Mouse (Mus musculus) heart, postnatal 0 days (tissue): ENCODE measurements around the gene Gins2. TPM values are rescaled to one million over a fixed set of nuclear protein-coding genes. Genes with fewer than 3 reads are reported as not detected.

Experiments used
- ATAC-seq: fragments of 200-750 bp; cut with Nextera tagmentation; 2 replicates; pipeline ENCODE4 v1.8.0; 2017; ENCODE audit warnings: low read depth, moderate number of reproducible peaks, moderate library complexity; ENCODE audit not compliant: insufficient read depth
- DNase-seq: peaks from one replicate; pipeline ENCODE4 v3.0.0-alpha.2; 2016; ENCODE audit warnings: low spot score
- H3K27ac ChIP-seq: fragments of 300-500 bp; sonication (generic); 2 replicates; pipeline ENCODE4 v1.5.1; 2014; ENCODE audit warnings: low read depth, mild to moderate bottlenecking
- H3K27me3 ChIP-seq: fragments of 300-500 bp; sonication (generic); 2 replicates; pipeline ENCODE4 v1.6.1; 2014; ENCODE audit warnings: low read length, mixed read lengths; ENCODE audit not compliant: control insufficient read depth, insufficient read depth
- H3K36me3 ChIP-seq: fragments of 300-500 bp; sonication (generic); replicated peaks from 2 replicates; pipeline ENCODE4 v1.6.1; 2014; ENCODE audit warnings: low read length, mixed read lengths; ENCODE audit not compliant: control insufficient read depth, insufficient read depth
- H3K4me1 ChIP-seq: fragments of 300-500 bp; sonication (generic); 2 replicates; pipeline ENCODE4 v1.6.1; 2014; ENCODE audit warnings: antibody characterized with exemption; ENCODE audit not compliant: control insufficient read depth, insufficient read depth
- H3K4me2 ChIP-seq: fragments of 300-500 bp; sonication (generic); 2 replicates; pipeline ENCODE4 v1.6.1; 2014; ENCODE audit warnings: low read depth, mild to moderate bottlenecking, low read length, moderate library complexity
- H3K4me3 ChIP-seq: fragments of 300-500 bp; sonication (generic); 2 replicates; pipeline ENCODE4 v1.5.1; 2014; ENCODE audit warnings: low read depth, low read length
- H3K9ac ChIP-seq: fragments of 300-500 bp; sonication (generic); replicated peaks from 2 replicates; pipeline ENCODE4 v1.6.1; 2014; ENCODE audit warnings: low read depth, low read length, mixed read lengths
- H3K9me3 ChIP-seq: fragments of 300-500 bp; sonication (generic); replicated peaks from 2 replicates; pipeline ENCODE4 v1.6.1; 2016; ENCODE audit warnings: low read length; ENCODE audit not compliant: control insufficient read depth
- CTCF ChIP-seq: IDR thresholded peaks from 2 replicates; pipeline ENCODE4 v1.5.1; 2016; ENCODE audit warnings: antibody characterized with exemption, control low read depth, low read depth
- EP300 ChIP-seq: IDR thresholded peaks from 2 replicates; pipeline ENCODE4 v1.6.1; 2016; ENCODE audit warnings: antibody characterized with exemption, low read depth
- WGBS: fragments of 180-500 bp; shearing (Covaris S2); extraction: QIAGEN DNeasy Blood & Tissue Kit; methylation state at CpG from one replicate; pipeline ENCODE4 v1.1.7; 2014; 5-methylcytosine and 5-hydroxymethylcytosine counted together
- polyA plus RNA-seq: library from polyadenylated mRNA; unstranded; fragments of >200 nt; fragmentation: Nextera tagmentation; extraction: Ambion mirVana; gene quantifications from 2 replicates; pipeline ENCODE4 v1.2.1, GENCODE M21; 2015
- total RNA-seq: library from RNA; depleted of rRNA; stranded (reverse); fragments of >200 nt; gene quantifications from 2 replicates; pipeline ENCODE4 v1.2.3, GENCODE M21; 2014; ENCODE audit warnings: low replicate concordance

Gins2 gene
- total and polyA plus RNA-seq, 2 experiments from 2014 or later, result 19.3 to 52.1 TPM

DNA sequence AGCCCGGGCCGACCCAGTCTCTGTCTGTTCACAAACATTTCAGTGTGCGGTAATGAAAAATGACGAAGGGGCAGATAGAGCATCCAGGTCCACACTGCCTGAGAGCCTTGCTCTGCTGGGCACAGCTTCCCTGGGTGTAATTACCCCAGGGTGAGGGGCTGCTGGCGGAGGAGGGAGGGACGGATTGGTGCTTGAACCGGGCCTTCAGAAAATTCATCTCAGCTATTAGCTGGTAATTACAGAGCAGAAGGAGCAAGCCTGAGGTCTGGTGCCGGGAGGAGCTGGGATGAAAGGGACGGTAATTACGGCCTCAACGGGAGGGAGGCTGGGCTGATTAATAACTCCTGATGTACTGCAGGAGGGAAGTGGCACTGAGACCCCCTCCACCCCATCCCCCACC is 39.2 kb downstream of the Gins2 start:
- no peak for TF ChIP-seq EP300
- no peak for TF ChIP-seq CTCF
- DNase-seq (no peak), ATAC-seq (no peak; the same call in 1 of the 2 replicates)
- H3K27me3 ChIP-seq, result no peaks in the 10 kb centered on the region
- no peaks in the 10 kb centered on the region; the same call in 1 of the 2 replicates for H3K36me3 ChIP-seq
- 47% methylated on average over 11 of the region's 11 CpGs for WGBS
- no peak overlapping the region for H3K9ac ChIP-seq
- H3K4me1 ChIP-seq, result peaks cover 74% of the 10 kb centered on the region
- no peaks in the 10 kb centered on the region for H3K9me3 ChIP-seq
- H3K4me2 ChIP-seq, result peak overlapping the region; percentile 28; the same call in 1 of the 2 replicates
- H3K4me3 ChIP-seq, result no peak overlapping the region
- H3K27ac ChIP-seq, result peak overlapping the region; percentile 83

- Histone ChIP-seq H3K27me3 (no peaks in the 10 kb centered on the region), H3K4me2 (peak overlapping the region; percentile 28; the same call in 1 of the 2 replicates), H3K36me3 (no peaks in the 10 kb centered on the region; the same call in 1 of the 2 replicates), H3K9ac (0 out of 2 replicates have a peak overlapping the region, but pooled peaks have one; percentile 2), H3K4me1 (peaks cover 71% of the 10 kb centered on the region), H3K27ac (peak overlapping the region; percentile 18; the same call in 1 of the 2 replicates), H3K9me3 (no peaks in the 10 kb centered on the region), H3K4me3 (no peak overlapping the region)
- TF ChIP-seq CTCF, result no peak
- no peak for TF ChIP-seq EP300
- 33% methylated on average over 25 of the region's 25 CpGs for WGBS
- ATAC-seq, result peak; percentile 3; the same call in 1 of the 2 replicates
- no peak for DNase-seq
These were observed 39.7 kb downstream of the Gins2 start for GRCm38 (mm10) chr8:120549321-120549921.

- no peak overlapping the region for H3K4me3 ChIP-seq
- peak overlapping the region; percentile 36; the same call in 1 of the 2 replicates for H3K27ac ChIP-seq
- TF ChIP-seq EP300, result no peak
- no peak for TF ChIP-seq CTCF
- no peak overlapping the region for H3K4me2 ChIP-seq
- 39% methylated on average over 16 of the region's 16 CpGs for WGBS
- no peaks in the 10 kb centered on the region for H3K27me3 ChIP-seq
- peaks cover 79% of the 10 kb centered on the region for H3K4me1 ChIP-seq
- no peaks in the 10 kb centered on the region for H3K9me3 ChIP-seq
- ATAC-seq (no peak), DNase-seq (no peak)
- no peaks in the 10 kb centered on the region; the same call in 1 of the 2 replicates for H3K36me3 ChIP-seq
- no peak overlapping the region for H3K9ac ChIP-seq
These were observed 40.8 kb downstream of the Gins2 start for GRCm38 (mm10) chr8:120548313-120548761.

DNA sequence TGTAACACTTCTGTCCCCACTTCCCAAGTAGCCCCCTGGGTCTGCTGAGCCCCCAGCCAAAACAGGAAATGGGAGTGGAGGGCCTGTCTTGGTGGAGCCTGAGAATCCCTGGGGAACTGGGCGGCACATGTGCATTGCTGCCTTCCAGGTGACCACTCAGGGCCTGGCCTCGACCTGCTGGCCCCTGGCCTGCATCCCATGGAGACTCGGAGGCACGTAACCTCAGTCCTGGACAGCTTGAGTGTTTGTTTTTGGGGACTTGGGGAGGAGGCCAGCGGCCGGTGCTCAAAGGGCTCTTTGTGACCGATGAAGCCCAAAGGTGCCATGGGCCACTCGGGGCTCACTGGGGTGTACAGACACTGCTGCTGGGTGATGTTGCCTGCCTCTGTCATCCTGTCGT is 41.5 kb downstream of the Gins2 start:
- TF ChIP-seq CTCF (no peak), EP300 (no peak)
- H3K27me3 ChIP-seq, result no peaks in the 10 kb centered on the region
- WGBS, result 59% methylated on average over 9 of the region's 9 CpGs
- no peak overlapping the region for H3K9ac ChIP-seq
- DNase-seq (no peak), ATAC-seq (no peak)
- no peaks in the 10 kb centered on the region for H3K9me3 ChIP-seq
- no peak overlapping the region for H3K4me3 ChIP-seq
- H3K36me3 ChIP-seq, result no peaks in the 10 kb centered on the region
- no peak overlapping the region for H3K27ac ChIP-seq
- H3K4me2 ChIP-seq, result no peak overlapping the region
- H3K4me1 ChIP-seq, result peaks cover 79% of the 10 kb centered on the region

- no peak overlapping the region for H3K4me2 ChIP-seq
- DNase-seq (no peak), ATAC-seq (no peak)
- no peaks in the 10 kb centered on the region for H3K36me3 ChIP-seq
- peaks cover 64% of the 10 kb centered on the region for H3K4me1 ChIP-seq
- peak overlapping the region; percentile 89 for H3K27ac ChIP-seq
- H3K9ac ChIP-seq, result no peak overlapping the region
- TF ChIP-seq EP300 (no peak), CTCF (no peak)
- H3K9me3 ChIP-seq, result no peaks in the 10 kb centered on the region
- WGBS, result 80% methylated on average over 5 of the region's 5 CpGs
- H3K4me3 ChIP-seq, result no peak overlapping the region
- H3K27me3 ChIP-seq, result no peaks in the 10 kb centered on the region
These were observed 44.9 kb downstream of the Gins2 start for GRCm38 (mm10) chr8:120544155-120544554.
